Mouse (Mus musculus) lung, adult 2 months (tissue): Measurements from ENCODE around the gene Hsd17b6.

Experiments
- CTCF ChIP-seq: fragments of 200-500 bp; IDR thresholded peaks from 2 replicates; pipeline ENCODE4 v1.5.1; 2011; ENCODE audit warnings: mild to moderate bottlenecking, low read length, control low read depth; ENCODE audit not compliant: insufficient read depth
- POLR2A ChIP-seq: fragments of 200-500 bp; IDR thresholded peaks from 2 replicates; pipeline ENCODE4 v1.6.1; 2011; ENCODE audit warnings: low read depth, mild to moderate bottlenecking, control low read depth, low read length, borderline replicate concordance; ENCODE audit errors: extremely low read depth

- no peak for TF ChIP-seq CTCF
- TF ChIP-seq POLR2A = no peak
Measured at GRCm38 (mm10) chr10:127970359-127970831, 37.0 kb downstream of the Hsd17b6 start.
